Mouse (Mus musculus) testis, adult 10 weeks (tissue): ENCODE data around the gene Gm867. TPM values are rescaled to one million over a fixed set of nuclear protein-coding genes. Genes with fewer than 3 reads are reported as not detected.

Source experiments
- polyA plus RNA-seq: library from polyadenylated mRNA; stranded (reverse); fragments of 350-450 nt; fragmentation: Illumina TruSeq; extraction: RNeasy Lipid Tissue Mini Kit (QIAGEN cat#74804); gene quantifications from one replicate; pipeline ENCODE4 v1.2.3, GENCODE M21; 2014; ENCODE audit warnings: low read depth, low replicate concordance

Gene Gm867
- 0.69 TPM for polyA plus RNA-seq

DNA sequence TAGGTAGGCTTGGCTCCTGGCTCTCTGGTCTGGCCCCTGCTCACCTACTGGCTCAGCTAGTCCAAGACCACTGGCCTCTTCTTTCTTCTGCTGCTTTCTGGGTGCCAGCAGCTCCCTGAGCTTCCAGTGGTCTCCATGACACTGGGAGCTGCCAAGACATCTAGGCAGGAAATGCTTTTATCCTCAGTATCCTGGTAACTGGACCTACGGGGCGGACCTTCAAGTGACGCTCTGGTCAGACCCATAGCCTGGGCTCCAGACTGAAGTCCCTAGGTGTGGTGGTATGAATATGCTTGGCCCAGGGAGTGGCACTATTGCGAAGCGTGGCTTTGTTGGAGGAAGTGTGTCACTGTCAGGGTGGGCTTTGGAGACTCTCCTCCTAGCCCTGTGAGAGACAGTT is at the start of gene Gm867:
Gene Gm867, minus strand, starts transcription at position 153 of the 400 bp plus-strand sequence.

DNA sequence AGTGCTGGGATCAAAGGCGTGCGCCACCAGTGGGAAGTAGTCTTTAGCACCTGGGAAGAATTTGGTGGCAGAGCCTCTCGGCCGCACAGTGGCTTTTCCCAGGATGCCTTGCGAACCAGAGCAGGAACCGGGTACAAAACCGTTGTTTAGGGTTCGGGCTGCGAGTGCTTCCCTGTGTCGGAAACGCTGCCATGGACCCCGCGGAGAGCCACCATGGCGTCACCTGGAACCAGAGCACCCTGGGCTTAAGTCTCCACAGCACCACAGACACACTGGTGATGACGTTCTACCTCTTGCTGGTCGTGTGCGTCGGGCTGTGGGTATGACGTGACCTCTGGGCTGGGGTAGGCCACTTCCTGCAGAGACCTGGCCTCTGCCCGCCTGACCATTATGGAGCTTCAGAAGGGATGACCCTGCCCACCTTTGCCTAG is 13.9 kb upstream of the Gm867 start, which contains the start of gene Gm5134:
Gene Gm5134, plus strand, starts transcription at position 134 of the 431 bp plus-strand sequence.

DNA sequence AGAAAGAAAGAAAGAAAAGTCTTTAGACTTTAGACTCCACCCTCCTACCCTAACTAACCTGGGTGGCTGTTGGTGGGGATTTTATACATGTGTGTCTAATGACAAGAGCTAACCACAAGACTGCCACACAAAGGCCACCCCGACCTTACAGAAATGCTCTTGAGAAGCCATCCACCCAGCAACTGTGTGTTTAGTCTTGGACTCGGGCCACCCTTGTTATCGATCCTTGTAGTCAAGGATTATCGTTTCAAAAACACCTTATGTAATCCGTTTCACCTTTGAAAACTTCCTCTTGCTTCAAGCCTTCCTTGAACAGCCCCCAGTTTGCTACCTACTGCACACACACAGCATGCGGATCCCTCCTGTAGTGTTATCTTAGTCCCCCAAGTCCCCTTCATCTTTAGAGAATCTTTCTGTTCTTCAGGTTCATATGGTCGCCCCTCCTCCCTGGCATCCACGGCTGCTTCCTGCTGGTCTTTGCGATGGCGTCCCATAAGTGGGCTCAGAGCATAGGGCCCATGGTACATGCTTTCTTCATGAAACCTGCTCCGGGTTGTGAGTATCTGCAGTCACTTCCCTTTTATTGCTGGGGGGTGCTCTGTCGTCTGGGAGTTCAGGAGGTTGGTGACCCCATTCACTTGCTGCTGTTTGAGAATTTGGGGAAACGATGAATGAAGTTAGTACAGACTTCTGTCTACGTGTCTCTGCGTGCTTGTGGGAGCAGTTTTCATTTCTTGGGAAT is 2.4 kb upstream of the Gm867 start, which contains the start of gene Vpreb3:
Gene Vpreb3, plus strand, starts transcription at position 322 of the 742 bp plus-strand sequence.

DNA sequence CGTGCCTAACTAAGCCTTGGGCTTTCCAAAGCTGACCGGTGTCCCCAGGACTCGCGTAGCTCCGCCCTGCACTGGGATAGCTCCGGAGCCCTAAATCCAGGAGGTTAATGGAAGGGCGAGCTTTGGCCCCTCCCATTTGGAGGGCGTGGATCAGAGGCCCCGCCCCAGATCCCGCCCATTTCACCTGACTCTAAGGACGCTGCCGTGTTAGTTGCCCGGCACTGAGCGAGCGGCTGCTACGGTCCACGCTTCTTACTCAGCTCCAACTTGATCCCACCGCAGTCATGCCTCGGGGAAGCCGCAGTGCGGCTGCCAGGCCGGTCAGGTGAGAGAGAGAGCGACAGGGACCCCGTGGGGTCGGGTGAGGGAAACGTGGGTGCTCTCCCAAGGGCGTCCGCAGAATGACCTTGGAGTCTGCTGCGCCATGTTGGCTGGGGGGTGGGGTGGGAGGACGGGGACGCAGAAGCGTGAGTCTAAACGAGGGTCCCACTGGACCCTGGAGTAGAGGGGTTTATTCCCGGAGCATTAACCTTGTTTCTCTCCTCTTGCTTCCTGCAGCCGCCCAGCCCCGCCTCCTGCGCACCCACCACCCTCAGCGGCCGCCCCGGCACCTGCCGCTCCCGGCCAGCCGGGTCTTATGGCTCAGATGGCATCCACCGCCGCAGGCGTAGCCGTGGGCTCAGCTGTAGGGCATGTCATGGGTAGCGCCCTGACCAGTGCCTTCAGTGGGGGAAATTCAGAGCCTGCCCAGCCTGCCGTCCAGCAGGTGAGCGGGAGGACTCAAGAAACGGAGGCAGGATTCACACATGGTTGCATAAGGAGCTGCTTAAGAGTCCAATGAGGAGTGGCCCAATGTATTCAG is 4.6 kb downstream of the Gm867 start, which contains the start of gene Mmp11:
Gene Mmp11, minus strand, starts transcription at position 817 of the 862 bp plus-strand sequence.

DNA sequence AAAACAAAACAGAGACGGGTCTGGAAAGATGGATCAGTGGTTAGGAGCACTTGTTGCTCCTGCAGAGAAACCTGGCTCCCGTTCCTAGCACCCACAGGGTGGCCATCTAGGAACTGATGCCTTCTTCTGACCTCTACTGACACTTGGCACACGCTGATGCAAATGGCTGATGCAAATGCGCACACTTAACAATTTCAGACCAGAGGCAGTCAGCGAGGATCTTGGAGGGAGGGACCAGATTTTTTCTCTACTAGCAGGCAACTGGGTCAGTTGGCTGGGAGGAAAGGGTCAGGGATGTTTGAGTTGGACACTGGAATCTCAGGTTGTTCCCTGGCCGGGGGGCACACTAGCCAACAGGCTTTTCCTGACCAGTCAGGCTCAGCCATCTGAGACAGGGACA is 7.6 kb downstream of the Gm867 start, which contains the start of gene Chchd10:
Gene Chchd10, plus strand, starts transcription at position 240 of the 400 bp plus-strand sequence.

GRCm38 (mm10) chr10:75921026-75921725 is 19.3 kb downstream of the Gm867 start, which contains the start of gene Smarcb1:
Smarcb1 (minus strand) TSS chr10:75921617.

GRCm38 (mm10) chr10:75893089-75893750 is 47.3 kb downstream of the Gm867 start, which contains the start of gene Derl3:
Derl3 (plus strand) TSS chr10:75893413.

Other genes with a start within 250 kb of the Gm867 start
- gene Cabin1, start 176.3 kb downstream of the Gm867 start, polyA plus RNA-seq = 3.8 TPM
- 13.7 TPM for gene Ddt, start 167.3 kb downstream of the Gm867 start, polyA plus RNA-seq
- not detected for gene Gm20441, start 159.7 kb downstream of the Gm867 start, polyA plus RNA-seq
- 16.1 TPM for gene Gstt3, start 159.3 kb downstream of the Gm867 start, polyA plus RNA-seq
- gene Gstt1, start 142.1 kb downstream of the Gm867 start, polyA plus RNA-seq = 0.70 TPM
- gene Gstt4, start 118.1 kb downstream of the Gm867 start, polyA plus RNA-seq = 296 TPM
- 77.7 TPM for gene Gstt2, start 103.2 kb downstream of the Gm867 start, polyA plus RNA-seq
- gene Mif, start 80.4 kb downstream of the Gm867 start, polyA plus RNA-seq = not detected
- gene Derl3, start 47.3 kb downstream of the Gm867 start, polyA plus RNA-seq = 1.5 TPM
- gene Smarcb1, start 19.1 kb downstream of the Gm867 start, polyA plus RNA-seq = 15.9 TPM
- 5.2 TPM for gene Chchd10, start 7.5 kb downstream of the Gm867 start, polyA plus RNA-seq
- 2.2 TPM for gene Mmp11, start 4.2 kb downstream of the Gm867 start, polyA plus RNA-seq
- gene Vpreb3, start 2.4 kb upstream of the Gm867 start, polyA plus RNA-seq = not detected
- gene Gm5134, start 13.8 kb upstream of the Gm867 start, polyA plus RNA-seq = 6.6 TPM
- 7.3 TPM for gene Zfp280b, start 92.0 kb upstream of the Gm867 start, polyA plus RNA-seq
- 2.6 TPM for gene Slc5a4b, start 170.3 kb upstream of the Gm867 start, polyA plus RNA-seq
- gene Slc5a4a, start 206.8 kb upstream of the Gm867 start, polyA plus RNA-seq = 0.35 TPM